Mouse (Mus musculus): Measurements from ENCODE around the gene Arhgef40. TPM values are rescaled to one million over a fixed set of nuclear protein-coding genes. Genes with fewer than 3 reads are reported as not detected.

Gene Arhgef40
- polyA plus RNA-seq, 1 experiment from 2014 or later: 99.7 TPM

DNA sequence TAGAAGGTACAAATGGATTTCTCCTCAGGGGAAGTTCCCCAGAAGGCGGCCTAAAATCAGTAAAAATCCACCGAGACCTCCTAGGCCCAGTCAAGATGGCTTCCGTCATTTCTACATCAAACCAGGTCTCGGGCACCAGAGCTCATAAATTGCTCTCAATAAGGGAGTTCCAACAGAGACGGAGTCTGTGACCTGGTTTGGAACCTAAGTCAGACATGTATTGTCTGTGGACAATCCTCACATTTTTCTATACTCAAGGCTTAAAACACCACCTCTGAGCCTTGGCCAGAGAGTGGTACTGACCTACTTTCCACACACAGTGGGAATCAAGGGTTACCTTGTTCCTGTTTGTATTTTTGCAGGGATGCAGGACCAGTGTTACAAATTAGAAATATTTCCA, 28.0 kb downstream of the Arhgef40 start:
- 47% methylated on average over 5 of the region's 5 CpGs for WGBS
- DNase-seq (ENCODE audit: low spot score): no peak
- H3K9me3 ChIP-seq (ENCODE audit: control insufficient read depth, low read length): no peaks in the 10 kb centered on the region

DNA sequence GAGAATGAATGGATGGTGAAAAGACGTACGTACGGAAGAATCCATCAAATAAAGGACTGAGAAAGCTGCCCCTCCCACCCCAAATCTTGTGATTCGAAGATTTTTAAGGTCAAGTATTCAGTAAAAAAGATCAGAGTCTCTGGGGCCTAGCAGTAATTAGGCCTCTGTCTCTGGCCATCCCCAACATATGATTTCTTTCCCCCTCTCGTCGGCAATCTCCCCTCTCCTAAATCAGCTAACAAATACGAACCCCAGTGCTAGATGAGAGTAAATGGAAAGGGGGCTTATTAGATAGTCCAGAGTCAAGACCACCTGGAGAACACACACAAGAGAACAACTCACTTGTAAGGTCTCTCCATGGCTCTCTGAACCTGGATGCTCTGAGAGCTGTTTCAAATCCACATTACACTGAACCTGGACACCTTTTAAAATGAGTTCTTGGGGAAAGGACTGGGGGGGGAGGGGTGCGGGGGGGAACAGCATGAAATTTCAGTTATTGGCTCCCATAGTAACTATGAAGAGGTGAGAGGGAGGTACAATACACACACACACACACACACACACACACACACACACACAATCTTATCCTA, 28.6 kb downstream of the Arhgef40 start:
- H3K4me1 ChIP-seq (replicated peaks; ENCODE audit: control insufficient read depth, insufficient read depth, low read length): peaks cover 49% of the 10 kb centered on the region
- 11% methylated on average over 8 of the region's 8 CpGs for whole genome bisulfite sequencing
- ATAC-seq (replicated peaks; ENCODE audit: low FRiP score): no peak

More for the DNA sequence above, 28.0 kb downstream of the Arhgef40 start:
- Histone ChIP-seq H3K27ac (ENCODE audit: low read depth, low read length) (peak overlapping the region; percentile 100), H3K9ac (ENCODE audit: low read length) (peak overlapping the region; percentile 96), H3K36me3 (ENCODE audit: control insufficient read depth, insufficient read depth, low read length) (peaks cover 5% of the 10 kb centered on the region), H3K4me2 (ENCODE audit: low read depth, low read length, severe bottlenecking) (peak overlapping the region; percentile 76), H3K4me3 (ENCODE audit: low read depth, low read length) (peak overlapping the region; percentile 82), H3K4me1 (replicated peaks; ENCODE audit: control insufficient read depth, insufficient read depth, low read length) (peaks cover 51% of the 10 kb centered on the region), H3K27me3 (ENCODE audit: control insufficient read depth, insufficient read depth, low read length) (no peaks in the 10 kb centered on the region)
- ATAC-seq (replicated peaks; ENCODE audit: low FRiP score): no peak

DNA sequence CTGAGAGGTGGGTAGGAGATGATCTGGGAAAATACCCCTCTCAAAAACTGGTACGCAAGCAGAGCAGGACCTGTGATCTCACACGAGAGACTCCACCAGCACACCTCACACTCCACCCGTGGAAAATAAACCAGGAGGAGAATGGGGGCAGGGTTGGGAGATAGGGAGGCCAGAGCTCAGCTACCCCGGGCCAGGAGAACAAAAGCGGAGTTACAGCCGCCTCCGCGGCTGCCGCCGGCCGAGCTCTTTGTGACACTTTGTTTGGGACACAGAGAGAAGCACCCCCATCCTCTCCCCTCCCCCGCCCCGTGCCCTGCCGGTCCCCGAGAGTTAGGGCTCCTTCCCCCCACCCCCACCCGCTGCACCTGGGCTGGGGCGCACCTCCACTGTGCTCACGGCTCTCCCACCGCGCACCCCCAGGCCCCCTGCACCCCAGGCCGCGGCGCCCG, 29.3 kb downstream of the Arhgef40 start:
- ATAC-seq (replicated peaks; ENCODE audit: low FRiP score) (peak; percentile 12), DNase-seq (ENCODE audit: low spot score) (peak; percentile 85)

More for the DNA sequence above, 28.6 kb downstream of the Arhgef40 start:
- no peaks in the 10 kb centered on the region for H3K9me3 ChIP-seq (ENCODE audit: control insufficient read depth, low read length)
- H3K4me3 ChIP-seq (ENCODE audit: low read depth, low read length): peak overlapping the region; percentile 82
- no peaks in the 10 kb centered on the region for H3K27me3 ChIP-seq (ENCODE audit: control insufficient read depth, insufficient read depth, low read length)
- H3K36me3 ChIP-seq (ENCODE audit: control insufficient read depth, insufficient read depth, low read length): peaks cover 5% of the 10 kb centered on the region
- no peak for DNase-seq (ENCODE audit: low spot score)
- peak overlapping the region; percentile 96 for H3K9ac ChIP-seq (ENCODE audit: low read length)
- H3K4me2 ChIP-seq (ENCODE audit: low read depth, low read length, severe bottlenecking): peak overlapping the region; percentile 76
- H3K27ac ChIP-seq (ENCODE audit: low read depth, low read length): peak overlapping the region; percentile 100

DNA sequence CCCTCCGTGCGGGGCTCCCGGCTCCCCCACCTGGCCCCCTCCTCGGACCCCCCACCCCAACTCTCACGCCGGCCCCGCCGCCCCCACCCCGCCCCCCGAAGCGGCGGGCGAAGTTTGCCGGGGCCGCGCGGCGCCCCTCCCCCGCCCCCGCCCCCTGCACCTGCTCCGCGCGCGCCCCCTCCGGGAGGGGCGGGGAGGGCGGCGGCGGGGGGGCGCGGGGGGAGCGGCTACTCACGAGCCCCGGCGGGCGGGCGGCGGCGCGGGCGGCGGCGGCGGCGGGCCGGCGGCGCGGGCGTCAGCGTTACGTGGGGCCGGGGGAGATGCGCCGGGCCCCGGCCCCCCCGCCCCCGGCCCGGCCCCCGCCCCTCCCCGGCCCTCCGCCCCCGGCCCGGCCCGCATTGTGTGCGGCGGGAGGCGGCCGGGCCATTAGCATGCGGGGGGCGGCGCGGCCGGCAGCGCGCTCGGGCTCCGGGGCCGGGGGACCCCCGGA, 29.8 kb downstream of the Arhgef40 start:
- ATAC-seq (replicated peaks; ENCODE audit: low FRiP score) (peak; percentile 5; the same call in 1 of the 2 replicates), DNase-seq (ENCODE audit: low spot score) (peak; percentile 89)
- 2% methylated on average over 16 of the region's 80 CpGs for WGBS
- Histone ChIP-seq H3K9me3 (ENCODE audit: control insufficient read depth, low read length) (no peaks in the 10 kb centered on the region), H3K27me3 (ENCODE audit: control insufficient read depth, insufficient read depth, low read length) (no peaks in the 10 kb centered on the region), H3K4me3 (ENCODE audit: low read depth, low read length) (peak overlapping the region; percentile 82), H3K9ac (ENCODE audit: low read length) (peak overlapping the region; percentile 96), H3K27ac (ENCODE audit: low read depth, low read length) (peak overlapping the region; percentile 100), H3K4me2 (ENCODE audit: low read depth, low read length, severe bottlenecking) (peak overlapping the region; percentile 76), H3K36me3 (ENCODE audit: control insufficient read depth, insufficient read depth, low read length) (no peaks in the 10 kb centered on the region), H3K4me1 (replicated peaks; ENCODE audit: control insufficient read depth, insufficient read depth, low read length) (peaks cover 49% of the 10 kb centered on the region)

More for the DNA sequence above, 29.3 kb downstream of the Arhgef40 start:
- H3K4me3 ChIP-seq (ENCODE audit: low read depth, low read length): peak overlapping the region; percentile 82
- H3K9me3 ChIP-seq (ENCODE audit: control insufficient read depth, low read length): no peaks in the 10 kb centered on the region
- no peaks in the 10 kb centered on the region for H3K36me3 ChIP-seq (ENCODE audit: control insufficient read depth, insufficient read depth, low read length)
- peaks cover 49% of the 10 kb centered on the region for H3K4me1 ChIP-seq (replicated peaks; ENCODE audit: control insufficient read depth, insufficient read depth, low read length)
- peak overlapping the region; percentile 76 for H3K4me2 ChIP-seq (ENCODE audit: low read depth, low read length, severe bottlenecking)
- H3K9ac ChIP-seq (ENCODE audit: low read length): peak overlapping the region; percentile 96
- H3K27ac ChIP-seq (ENCODE audit: low read depth, low read length): peak overlapping the region; percentile 100
- 2% methylated on average over 24 of the region's 24 CpGs for WGBS
- no peaks in the 10 kb centered on the region for H3K27me3 ChIP-seq (ENCODE audit: control insufficient read depth, insufficient read depth, low read length)

DNA sequence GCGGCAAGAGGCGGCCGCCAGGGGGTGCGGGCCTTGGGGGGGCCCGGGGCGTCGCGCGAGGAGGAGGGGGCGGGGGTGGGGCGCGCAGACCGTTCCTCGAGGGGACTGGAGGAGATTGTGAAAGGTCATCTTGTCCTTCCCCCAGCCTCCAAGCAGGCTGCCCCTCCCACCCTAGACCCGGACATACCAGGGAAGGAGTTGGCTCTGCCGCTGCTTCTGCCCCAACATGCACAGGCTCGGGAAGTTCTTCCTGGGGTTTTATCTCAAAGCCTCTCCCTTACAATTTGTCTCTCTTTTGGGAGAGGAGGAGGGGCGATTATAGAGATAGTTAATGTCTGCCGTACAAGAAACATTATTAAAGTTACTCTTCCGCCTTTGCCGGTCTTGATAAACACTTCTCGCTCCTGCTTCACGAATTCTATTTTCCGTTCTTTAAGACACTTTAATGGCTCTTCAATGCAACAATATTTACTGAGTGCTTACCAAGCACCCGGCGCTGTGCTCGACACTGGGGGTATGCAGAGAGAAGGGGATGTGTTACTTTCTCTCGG, 30.3 kb downstream of the Arhgef40 start:
- Histone ChIP-seq H3K27ac (ENCODE audit: low read depth, low read length) (peak overlapping the region; percentile 100), H3K9ac (ENCODE audit: low read length) (peak overlapping the region; percentile 96), H3K36me3 (ENCODE audit: control insufficient read depth, insufficient read depth, low read length) (no peaks in the 10 kb centered on the region), H3K4me3 (ENCODE audit: low read depth, low read length) (peak overlapping the region; percentile 82), H3K4me2 (ENCODE audit: low read depth, low read length, severe bottlenecking) (peak overlapping the region; percentile 76), H3K27me3 (ENCODE audit: control insufficient read depth, insufficient read depth, low read length) (no peaks in the 10 kb centered on the region), H3K4me1 (replicated peaks; ENCODE audit: control insufficient read depth, insufficient read depth, low read length) (peaks cover 44% of the 10 kb centered on the region), H3K9me3 (ENCODE audit: control insufficient read depth, low read length) (no peaks in the 10 kb centered on the region)
- WGBS: under 1% methylated on average over 22 of the region's 28 CpGs
- ATAC-seq (replicated peaks; ENCODE audit: low FRiP score) (peak; percentile 24; the same call in 1 of the 2 replicates), DNase-seq (ENCODE audit: low spot score) (no peak)

DNA sequence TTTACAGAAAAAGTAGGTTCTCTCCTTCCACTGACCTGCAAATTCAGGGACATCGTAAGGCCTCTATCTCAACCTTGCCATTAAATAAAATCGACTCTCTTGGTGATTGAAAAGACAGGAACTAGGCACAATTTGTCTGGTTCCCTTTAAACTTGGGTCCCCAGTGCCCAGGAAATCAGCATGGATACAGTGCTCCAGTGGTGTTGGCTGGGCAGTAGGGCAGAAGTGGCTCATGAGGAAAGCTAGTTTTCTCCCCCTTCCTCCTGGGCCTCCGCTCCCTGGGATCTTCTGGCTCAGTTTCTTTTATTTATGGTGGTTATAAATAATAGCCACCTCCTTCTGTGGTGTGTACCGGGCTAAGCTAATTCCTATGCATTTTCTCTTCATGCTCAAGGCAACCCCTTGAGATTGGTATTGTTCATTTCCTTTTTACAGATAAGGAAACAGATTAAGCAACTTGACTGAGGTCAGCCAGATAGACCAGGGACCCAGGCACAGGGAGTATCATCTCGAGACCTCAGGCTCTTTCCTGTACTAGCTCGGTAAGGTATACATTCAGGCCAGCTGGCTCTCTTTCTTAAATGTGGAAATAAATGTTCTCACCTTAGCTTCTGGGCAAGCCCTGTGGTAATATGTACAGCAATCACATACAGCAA, 31.1 kb downstream of the Arhgef40 start, which contains the start of gene Tmem253:
Tmem253 (plus strand) TSS at position 214 of the 656 bp plus-strand sequence.
- 50% methylated on average over 6 of the region's 6 CpGs for WGBS
- no peaks in the 10 kb centered on the region for H3K27me3 ChIP-seq (ENCODE audit: control insufficient read depth, insufficient read depth, low read length)
- DNase-seq (ENCODE audit: low spot score) (no peak), ATAC-seq (replicated peaks; ENCODE audit: low FRiP score) (no peak)
- peaks cover 42% of the 10 kb centered on the region for H3K4me1 ChIP-seq (replicated peaks; ENCODE audit: control insufficient read depth, insufficient read depth, low read length)
- peak within 1 kb of the TSS; percentile 82 for H3K4me3 ChIP-seq (ENCODE audit: low read depth, low read length)
- H3K27ac ChIP-seq (ENCODE audit: low read depth, low read length): peak within 1 kb of the TSS; percentile 100
- no peaks in the 10 kb centered on the region for H3K36me3 ChIP-seq (ENCODE audit: control insufficient read depth, insufficient read depth, low read length)
- H3K9ac ChIP-seq (ENCODE audit: low read length): peak within 1 kb of the TSS; percentile 96
- H3K9me3 ChIP-seq (ENCODE audit: control insufficient read depth, low read length): no peaks in the 10 kb centered on the region
- H3K4me2 ChIP-seq (ENCODE audit: low read depth, low read length, severe bottlenecking): peak within 1 kb of the TSS; percentile 76

DNA sequence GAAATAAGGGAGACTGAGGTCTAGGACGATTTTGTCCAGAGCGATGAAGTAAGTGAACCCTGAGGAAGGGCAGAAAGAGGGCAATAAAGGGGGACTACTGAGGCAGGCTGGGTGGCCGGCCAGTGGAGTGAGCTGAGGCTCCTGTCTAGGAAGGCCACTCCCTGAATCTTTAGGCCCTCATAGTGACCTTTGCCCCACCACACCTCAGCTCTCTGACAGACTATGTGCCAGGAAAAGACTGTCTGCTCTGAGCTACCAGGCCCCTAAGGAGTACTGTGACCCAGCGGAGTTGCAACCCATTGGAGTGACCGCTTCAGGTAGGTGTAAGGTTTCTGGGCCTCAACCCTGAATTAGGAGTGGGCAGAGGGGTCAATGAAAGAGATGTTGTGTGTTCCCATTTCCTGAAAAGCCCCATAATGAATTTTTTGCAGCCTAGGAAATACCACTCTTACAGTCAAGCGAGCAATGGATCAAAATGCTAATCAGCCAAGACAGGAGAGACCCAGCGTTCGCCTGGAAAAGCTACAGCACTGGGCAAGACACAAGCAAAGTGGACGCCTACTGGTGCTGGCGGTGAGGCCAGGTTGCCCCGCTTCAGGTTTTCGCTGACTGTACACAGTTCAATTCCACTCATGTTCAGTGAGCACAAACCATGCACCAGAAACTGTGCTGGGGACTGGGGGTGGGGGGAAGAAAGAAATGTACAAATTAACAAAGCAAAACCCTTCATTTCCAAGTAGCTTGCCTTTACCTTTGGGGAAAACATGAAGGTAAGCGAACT, 32.3 kb downstream of the Arhgef40 start:
- WGBS: 76% methylated on average over 13 of the region's 13 CpGs
- H3K4me2 ChIP-seq (ENCODE audit: low read depth, low read length, severe bottlenecking): no peak overlapping the region
- DNase-seq (ENCODE audit: low spot score) (no peak), ATAC-seq (replicated peaks; ENCODE audit: low FRiP score) (no peak)
- H3K36me3 ChIP-seq (ENCODE audit: control insufficient read depth, insufficient read depth, low read length): no peaks in the 10 kb centered on the region
- no peak overlapping the region for H3K27ac ChIP-seq (ENCODE audit: low read depth, low read length)
- peaks cover 40% of the 10 kb centered on the region for H3K4me1 ChIP-seq (replicated peaks; ENCODE audit: control insufficient read depth, insufficient read depth, low read length)
- H3K4me3 ChIP-seq (ENCODE audit: low read depth, low read length): no peak overlapping the region
- no peaks in the 10 kb centered on the region for H3K9me3 ChIP-seq (ENCODE audit: control insufficient read depth, low read length)
- H3K27me3 ChIP-seq (ENCODE audit: control insufficient read depth, insufficient read depth, low read length): no peaks in the 10 kb centered on the region
- peak overlapping the region; percentile 14; the same call in 1 of the 2 replicates for H3K9ac ChIP-seq (ENCODE audit: low read length)

DNA sequence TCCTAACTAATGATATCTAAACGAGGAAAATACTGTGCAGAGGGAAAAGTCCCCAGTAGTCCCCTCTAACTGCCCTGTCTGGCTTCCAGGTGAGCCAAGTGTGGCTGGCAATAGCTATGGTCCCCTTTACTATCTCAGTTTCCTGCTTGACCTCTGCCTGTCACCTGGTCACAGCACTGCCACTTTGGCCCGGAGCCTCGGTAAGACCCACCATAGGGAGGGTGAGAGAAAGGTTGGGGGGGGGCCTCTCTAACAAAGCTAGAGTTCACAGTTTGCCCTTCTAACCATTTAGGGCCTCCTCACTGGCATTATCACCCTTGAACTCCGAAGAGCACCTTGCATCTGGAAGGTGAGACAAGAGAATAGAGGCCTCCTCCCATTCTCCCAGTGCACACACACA, 33.1 kb downstream of the Arhgef40 start:
- H3K4me3 ChIP-seq (ENCODE audit: low read depth, low read length): no peak overlapping the region

More for the DNA sequence above, 33.1 kb downstream of the Arhgef40 start:
- no peaks in the 10 kb centered on the region for H3K27me3 ChIP-seq (ENCODE audit: control insufficient read depth, insufficient read depth, low read length)
- no peaks in the 10 kb centered on the region for H3K36me3 ChIP-seq (ENCODE audit: control insufficient read depth, insufficient read depth, low read length)
- no peaks in the 10 kb centered on the region for H3K9me3 ChIP-seq (ENCODE audit: control insufficient read depth, low read length)
- DNase-seq (ENCODE audit: low spot score): no peak
- no peak overlapping the region for H3K4me2 ChIP-seq (ENCODE audit: low read depth, low read length, severe bottlenecking)
- 83% methylated on average over 4 of the region's 4 CpGs for WGBS
- H3K4me1 ChIP-seq (replicated peaks; ENCODE audit: control insufficient read depth, insufficient read depth, low read length): peaks cover 33% of the 10 kb centered on the region
- ATAC-seq (replicated peaks; ENCODE audit: low FRiP score): no peak
- H3K27ac ChIP-seq (ENCODE audit: low read depth, low read length): no peak overlapping the region
- H3K9ac ChIP-seq (ENCODE audit: low read length): no peak overlapping the region

Measured in forebrain, embryonic 11.5 days (tissue).